Comparison of ENCODE assay signal across 23 mouse cellular contexts in genomic region chr9:119993092-119993844, GRCm38 (mm10). TPM values are rescaled to one million over a fixed set of nuclear protein-coding genes. Genes with fewer than 3 reads are reported as not detected.
DNase-seq lines count a peak whose midpoint lies in the region; ATAC-seq and TF ChIP-seq lines count a peak whose summit lies in the region.
"Had no signal": no experiment of that assay in that cellular context is flagged by ENCODE, and none has a peak within 500 bp of the region (broad histone marks: within the 10 kb centered on the region; RNA-seq: fewer than 3 reads in every experiment).

No protein-coding gene starts in this region.

- H3K4me2 ChIP-seq in liver, postnatal 0 days (ENCODE audit: low read depth, low read length) = no peak overlapping the region
- H3K4me2 ChIP-seq in liver, embryonic 12.5 days = no peak overlapping the region
- H3K4me2 ChIP-seq: embryonic facial prominence, embryonic 12.5 days; forebrain, embryonic 12.5 days; heart, embryonic 15.5 days; hindbrain, embryonic 14.5 days; intestine, embryonic 15.5 days had no signal

- no peak overlapping the region for H3K27ac ChIP-seq in liver, postnatal 0 days (ENCODE audit: low read depth)
- no peak overlapping the region for H3K27ac ChIP-seq in liver, embryonic 12.5 days
- H3K27ac ChIP-seq in midbrain, embryonic 10.5 days (replicated peaks) = no peak overlapping the region
- H3K27ac ChIP-seq: embryonic facial prominence, embryonic 12.5 days; forebrain, embryonic 12.5 days; heart, embryonic 10.5 days; heart, embryonic 15.5 days; hindbrain, embryonic 10.5 days; hindbrain, embryonic 14.5 days; intestine, embryonic 15.5 days had no signal

- 0 out of 2 replicates have a peak, but pooled peaks have one; percentile 40 for ATAC-seq in liver, postnatal 0 days
- ATAC-seq in liver, embryonic 12.5 days = no peak
- 0 out of 2 replicates have a peak, but pooled peaks have one; percentile 11 for ATAC-seq in common myeloid progenitor, adult 5-6 weeks (replicated peaks; ENCODE audit: low read depth, poor library complexity, severe bottlenecking)
- ATAC-seq: forebrain, embryonic 16.5 days had no signal

- no peaks in the 10 kb centered on the region for H3K36me3 ChIP-seq in liver, postnatal 0 days (replicated peaks; ENCODE audit: insufficient read depth, low read length)
- H3K36me3 ChIP-seq in liver, embryonic 12.5 days = no peaks in the 10 kb centered on the region
- no peaks in the 10 kb centered on the region for H3K36me3 ChIP-seq in midbrain, embryonic 10.5 days
- H3K36me3 ChIP-seq: embryonic facial prominence, embryonic 12.5 days; forebrain, embryonic 12.5 days; heart, embryonic 10.5 days; heart, embryonic 15.5 days; hindbrain, embryonic 10.5 days; intestine, embryonic 15.5 days had no signal

- H3K27me3 ChIP-seq in liver, postnatal 0 days (ENCODE audit: insufficient read depth, low read length) = no peaks in the 10 kb centered on the region
- H3K27me3 ChIP-seq in liver, embryonic 12.5 days (replicated peaks) = peaks cover under 1% of the 10 kb centered on the region; the same call in 1 of the 2 replicates
- H3K27me3 ChIP-seq in midbrain, embryonic 10.5 days (ENCODE audit: low read depth, poor library complexity, severe bottlenecking) = peaks cover 8% of the 10 kb centered on the region; the same call in 1 of the 2 replicates
- H3K27me3 ChIP-seq: embryonic facial prominence, embryonic 12.5 days; heart, embryonic 15.5 days; intestine, embryonic 15.5 days had no signal

- H3K4me1 ChIP-seq in liver, postnatal 0 days (ENCODE audit: insufficient read depth) = no peaks in the 10 kb centered on the region
- H3K4me1 ChIP-seq in liver, embryonic 12.5 days = peaks cover 17% of the 10 kb centered on the region; the same call in 1 of the 2 replicates
- H3K4me1 ChIP-seq in midbrain, embryonic 10.5 days = peaks cover 7% of the 10 kb centered on the region
- H3K4me1 ChIP-seq: embryonic facial prominence, embryonic 12.5 days; heart, embryonic 15.5 days; hindbrain, embryonic 10.5 days; intestine, embryonic 15.5 days had no signal

- 41% methylated on average over 10 of the region's 10 CpGs for WGBS in liver, postnatal 0 days (ENCODE audit: insufficient replicate concordance)
- WGBS in liver, embryonic 12.5 days (ENCODE audit: insufficient replicate concordance) = 31% methylated on average over 10 of the region's 10 CpGs
- WGBS in midbrain, embryonic 10.5 days = 78% methylated on average over 10 of the region's 10 CpGs

- H3K4me3 ChIP-seq in liver, postnatal 0 days (ENCODE audit: low read depth, low read length) = no peak overlapping the region
- no peak overlapping the region for H3K4me3 ChIP-seq in liver, embryonic 12.5 days
- no peak overlapping the region for H3K4me3 ChIP-seq in midbrain, embryonic 10.5 days
- H3K4me3 ChIP-seq: embryonic facial prominence, embryonic 12.5 days; forebrain, embryonic 12.5 days; heart, embryonic 10.5 days; heart, embryonic 15.5 days; hindbrain, embryonic 10.5 days; intestine, embryonic 15.5 days had no signal

- H3K9me3 ChIP-seq in liver, postnatal 0 days (ENCODE audit: low read length) = no peaks in the 10 kb centered on the region
- no peaks in the 10 kb centered on the region for H3K9me3 ChIP-seq in liver, embryonic 12.5 days (replicated peaks)
- no peaks in the 10 kb centered on the region for H3K9me3 ChIP-seq in midbrain, embryonic 10.5 days (replicated peaks)
- H3K9me3 ChIP-seq: embryonic facial prominence, embryonic 12.5 days; forebrain, embryonic 12.5 days; heart, embryonic 10.5 days; heart, embryonic 15.5 days; hindbrain, embryonic 10.5 days; intestine, embryonic 15.5 days had no signal

- H3K9ac ChIP-seq in liver, postnatal 0 days (replicated peaks) = no peak overlapping the region
- no peak overlapping the region for H3K9ac ChIP-seq in liver, embryonic 12.5 days
- H3K9ac ChIP-seq: embryonic facial prominence, embryonic 12.5 days; forebrain, embryonic 12.5 days; heart, embryonic 15.5 days; hindbrain, embryonic 14.5 days; intestine, embryonic 15.5 days had no signal

- TF ChIP-seq EP300 in liver, postnatal 0 days (IDR thresholded peaks at IDR 0.05; ENCODE audit: low read depth) = no peak

- no peak for TF ChIP-seq CTCF in liver, postnatal 0 days (IDR thresholded peaks at IDR 0.05; ENCODE audit: low read depth)

- DNase-seq in liver, postnatal 0 days = no peak
- DNase-seq in CD4-positive helper T cell, adult 2 months (ENCODE audit: low read depth, low spot score) = peak; percentile 40
- DNase-seq in naive thymus-derived CD4-positive, alpha-beta T cell, adult 2 months (ENCODE audit: low read depth) = peak; percentile 64
- DNase-seq in frontal cortex, postnatal 14 days (ENCODE audit: low spot score in 2 of 2) = no peak
- no peak for DNase-seq in midbrain, embryonic 10.5 days (ENCODE audit: low spot score)
- DNase-seq: adrenal gland, adult 8-10 months; adrenal gland, postnatal 36 days; B cell, adult 2 months; cerebellum, adult 8-10 months; cerebellum, postnatal 14 days; gastrocnemius, postnatal 25 days; heart, postnatal 14 days had no signal

RNA-seq across cellular contexts. Expression of gene Csrnp1, which starts 8.8 kb away (rescaled TPM):
- 2.9 and 3.4 TPM in 2 replicates for polyA plus RNA-seq in liver, postnatal 0 days (2015; fragmentation: Nextera tagmentation; extraction: Ambion mirVana)
- 1.5 and 1.9 TPM in 2 replicates for polyA plus RNA-seq in liver, embryonic 12.5 days (2016; fragmentation: Nextera tagmentation; extraction: Ambion mirVana)
- 11.9 and 16.9 TPM in 2 replicates for total RNA-seq in common myeloid progenitor, adult 5-6 weeks (2017)
- 1.9 and 2.7 TPM in 2 replicates for polyA plus RNA-seq in midbrain, embryonic 10.5 days (2016; fragmentation: Nextera tagmentation; extraction: Ambion mirVana)

RNA-seq across cellular contexts. Expression of gene Xirp1, which starts 30.1 kb away (rescaled TPM):
- polyA plus RNA-seq in liver, postnatal 0 days (2015; fragmentation: Nextera tagmentation; extraction: Ambion mirVana) = 0.13 TPM in 2 replicates
- 0.02 and 0.07 TPM in 2 replicates for polyA plus RNA-seq in liver, embryonic 12.5 days (2016; fragmentation: Nextera tagmentation; extraction: Ambion mirVana)
- not detected in 2 replicates for total RNA-seq in common myeloid progenitor, adult 5-6 weeks (2017)
- polyA plus RNA-seq in midbrain, embryonic 10.5 days (2016; fragmentation: Nextera tagmentation; extraction: Ambion mirVana) = not detected in 2 replicates
- polyA plus RNA-seq: forebrain, embryonic 16.5 days; hindbrain, embryonic 14.5 days had no signal

RNA-seq across cellular contexts. Expression of gene Ttc21a, which starts 55.9 kb away (rescaled TPM):
- 0.09 and 0.22 TPM in 2 replicates for polyA plus RNA-seq in liver, postnatal 0 days (2015; fragmentation: Nextera tagmentation; extraction: Ambion mirVana)
- 0.06 and 0.07 TPM in 2 replicates for polyA plus RNA-seq in liver, embryonic 12.5 days (2016; fragmentation: Nextera tagmentation; extraction: Ambion mirVana)
- total RNA-seq in common myeloid progenitor, adult 5-6 weeks (2017) = 0.15 and 0.46 TPM in 2 replicates
- polyA plus RNA-seq in midbrain, embryonic 10.5 days (2016; fragmentation: Nextera tagmentation; extraction: Ambion mirVana) = 0.16 and 0.42 TPM in 2 replicates
- total RNA-seq: gastrocnemius, adult 18-20 months; gastrocnemius, postnatal 25 days had no signal

RNA-seq across cellular contexts. Expression of gene Gorasp1, which starts 55.9 kb away (rescaled TPM):
- polyA plus RNA-seq in liver, postnatal 0 days (2015; fragmentation: Nextera tagmentation; extraction: Ambion mirVana) = 6.8 and 8.8 TPM in 2 replicates
- 14.9 and 15.9 TPM in 2 replicates for polyA plus RNA-seq in liver, embryonic 12.5 days (2016; fragmentation: Nextera tagmentation; extraction: Ambion mirVana)
- total RNA-seq in common myeloid progenitor, adult 5-6 weeks (2017) = 6.3 and 11.6 TPM in 2 replicates
- polyA plus RNA-seq in midbrain, embryonic 10.5 days (2016; fragmentation: Nextera tagmentation; extraction: Ambion mirVana) = 27.3 and 29.4 TPM in 2 replicates

Comparison
In these comparisons a context has a peak if more than half of its experiments do, and no peak if none do; other contexts are left out.
1. DNase-seq: peak in CD4-positive helper T cell, adult 2 months (single experiment) and naive thymus-derived CD4-positive, alpha-beta T cell, adult 2 months (single experiment); none in liver, postnatal 0 days (single experiment), frontal cortex, postnatal 14 days (0 of 2) and midbrain, embryonic 10.5 days (single experiment).